Mouse (Mus musculus) central nervous system, embryonic 11.5 days (tissue): ENCODE results near the gene Rabl2. TPM values are rescaled to one million over a fixed set of nuclear protein-coding genes. Genes with fewer than 3 reads are reported as not detected.

Experiments
- polyA plus RNA-seq: library from polyadenylated mRNA; depleted of rRNA; stranded (reverse); fragments of >200 nt; gene quantifications from 2 replicates; pipeline ENCODE4 v1.2.3, GENCODE M21; 2012; rRNA removed

The Rabl2 gene
- 65.9 and 78.0 TPM in 2 replicates for polyA plus RNA-seq

GRCm38 (mm10) chr15:89591723-89592455 lies at the start of gene Rabl2:
Rabl2 (minus strand) TSS chr15:89591923.

GRCm38 (mm10) chr15:89568114-89568513 lies 23.6 kb downstream of the Rabl2 start, which contains the start of gene Acr:
Acr (plus strand) TSS chr15:89568326.

Other genes starting within 250 kb of the Rabl2 start
- 33.1 and 38.1 TPM in 2 replicates for gene Lmf2, start 236.3 kb downstream of the Rabl2 start, polyA plus RNA-seq
- gene Ncaph2, start 236.2 kb downstream of the Rabl2 start, polyA plus RNA-seq = 124 and 153 TPM in 2 replicates
- 13.7 and 16.9 TPM in 2 replicates for gene Sco2, start 218.1 kb downstream of the Rabl2 start, polyA plus RNA-seq
- gene Tymp, start 214.9 kb downstream of the Rabl2 start, polyA plus RNA-seq = 1.4 TPM in 2 replicates
- gene Odf3b, start 212.6 kb downstream of the Rabl2 start, polyA plus RNA-seq = 0.43 and 0.58 TPM in 2 replicates
- gene Klhdc7b, start 207.0 kb downstream of the Rabl2 start, polyA plus RNA-seq = not detected in 2 replicates
- gene Syce3, start 181.4 kb downstream of the Rabl2 start, polyA plus RNA-seq = not detected in 2 replicates
- 8.1 and 8.8 TPM in 2 replicates for gene Cpt1b, start 166.1 kb downstream of the Rabl2 start, polyA plus RNA-seq
- 1.9 and 2.7 TPM in 2 replicates for gene C730034F03Rik, start 162.3 kb downstream of the Rabl2 start, polyA plus RNA-seq
- 0.47 and 0.48 TPM in 2 replicates for gene Gm44502, start 162.2 kb downstream of the Rabl2 start, polyA plus RNA-seq
- gene Chkb, start 162.0 kb downstream of the Rabl2 start, polyA plus RNA-seq = 66.9 and 96.2 TPM in 2 replicates
- gene Mapk8ip2, start 138.0 kb downstream of the Rabl2 start, polyA plus RNA-seq = 25.4 and 34.2 TPM in 2 replicates
- gene Arsa, start 114.5 kb downstream of the Rabl2 start, polyA plus RNA-seq = 11.8 and 13.7 TPM in 2 replicates
- 14.4 and 14.9 TPM in 2 replicates for gene Shank3, start 92.3 kb downstream of the Rabl2 start, polyA plus RNA-seq
- 1.6 and 2.4 TPM in 2 replicates for gene Acr, start 23.6 kb downstream of the Rabl2 start, polyA plus RNA-seq
- 0.04 and 0.06 TPM in 2 replicates for gene Syt10, start 249.9 kb upstream of the Rabl2 start, polyA plus RNA-seq